Mouse (Mus musculus): ENCODE measurements around the gene Edem2. TPM values are rescaled to one million over a fixed set of nuclear protein-coding genes. Genes with fewer than 3 reads are reported as not detected.

Gene Edem2
- polyA plus RNA-seq, 1 experiment from 2014 or later, result 47.1 TPM

DNA sequence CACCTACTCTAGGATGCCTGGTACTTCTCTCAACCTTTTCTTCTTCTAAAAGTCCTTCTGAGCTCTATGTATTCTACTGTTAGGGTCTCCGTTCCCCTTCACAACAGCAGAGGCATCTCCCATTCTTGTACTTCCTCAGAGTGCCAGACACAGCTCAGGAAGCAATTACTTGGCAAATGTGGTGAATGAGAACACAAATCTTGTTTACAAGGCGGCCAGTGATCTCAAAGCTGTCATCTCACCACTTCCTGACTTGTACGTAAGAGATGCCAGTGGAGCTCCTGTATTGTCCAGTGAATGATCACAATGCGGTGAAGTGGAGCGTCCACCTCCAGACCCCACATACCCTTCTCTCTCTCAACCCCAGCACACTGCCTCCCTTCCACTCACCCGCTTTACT is 4.7 kb downstream of the Edem2 start:
- DNase-seq (ENCODE audit: low spot score), result no peak
- Histone ChIP-seq H3K27ac (ENCODE audit: low read depth) (no peak overlapping the region), H3K36me3 (ENCODE audit: control insufficient read depth, insufficient read depth, low read length) (0 out of 2 replicates have a peak, but pooled peaks cover 3% of the 10 kb centered on the region), H3K4me3 (ENCODE audit: low read depth, low read length) (no peak overlapping the region), H3K4me2 (ENCODE audit: low read length) (no peak overlapping the region), H3K27me3 (replicated peaks; ENCODE audit: control insufficient read depth, insufficient read depth, low read length) (no peaks in the 10 kb centered on the region), H3K9me3 (ENCODE audit: control insufficient read depth, low read length) (no peaks in the 10 kb centered on the region), H3K4me1 (replicated peaks; ENCODE audit: control insufficient read depth, insufficient read depth, low read length) (no peaks in the 10 kb centered on the region; the same call in 1 of the 2 replicates), H3K9ac (ENCODE audit: low read length) (no peak overlapping the region)
- 81% methylated on average over 6 of the region's 6 CpGs for WGBS
- no peak for ATAC-seq (replicated peaks; ENCODE audit: low FRiP score, low TSS enrichment, low read depth)

DNA sequence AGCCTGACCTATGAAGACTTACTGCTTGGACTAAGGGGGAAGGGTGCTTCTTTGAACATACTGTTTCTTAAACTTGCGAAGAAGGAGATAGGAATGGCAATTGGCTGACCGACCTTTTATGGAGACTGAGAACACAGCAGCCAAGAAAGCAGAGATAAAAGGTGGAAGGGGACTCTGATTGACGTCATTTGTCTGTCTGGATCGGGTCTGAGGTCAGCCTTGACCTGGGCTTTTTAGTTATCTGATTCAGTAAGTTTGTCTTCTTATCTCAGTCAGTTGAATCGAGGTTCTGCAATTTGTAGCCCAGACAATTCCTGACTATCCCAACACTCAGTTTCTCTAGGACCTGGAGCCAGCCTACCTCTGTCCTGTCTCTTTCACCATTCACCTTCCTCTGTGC is 5.2 kb downstream of the Edem2 start:
- DNase-seq (ENCODE audit: low spot score) (no peak), ATAC-seq (replicated peaks; ENCODE audit: low FRiP score, low TSS enrichment, low read depth) (no peak)
- WGBS, result 55% methylated on average over 5 of the region's 5 CpGs

DNA sequence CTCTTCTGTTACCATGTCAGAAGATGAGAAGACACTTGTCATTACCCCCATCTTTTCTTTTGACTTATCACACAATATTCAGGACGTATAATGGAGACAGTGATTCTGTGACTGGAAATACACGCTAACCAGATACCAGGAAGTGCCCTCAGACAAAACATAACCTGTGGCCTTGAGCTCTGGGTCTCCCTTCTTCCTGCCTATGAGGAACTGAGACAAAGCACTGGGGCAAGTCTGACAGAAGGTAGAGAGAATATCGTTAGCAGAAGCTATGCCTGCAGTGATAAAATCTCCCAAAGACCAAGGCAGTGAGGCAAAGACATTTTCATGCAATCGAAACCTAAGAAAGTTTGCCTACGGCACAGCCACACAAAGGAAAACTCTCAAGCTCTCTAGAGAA is 8.7 kb downstream of the Edem2 start:
- DNase-seq (ENCODE audit: low spot score) (no peak), ATAC-seq (replicated peaks; ENCODE audit: low FRiP score, low TSS enrichment, low read depth) (no peak)
- Histone ChIP-seq H3K4me3 (ENCODE audit: low read depth, low read length) (no peak overlapping the region), H3K36me3 (ENCODE audit: control insufficient read depth, insufficient read depth, low read length) (peaks cover 11% of the 10 kb centered on the region; the same call in 1 of the 2 replicates), H3K27ac (ENCODE audit: low read depth) (no peak overlapping the region), H3K27me3 (replicated peaks; ENCODE audit: control insufficient read depth, insufficient read depth, low read length) (no peaks in the 10 kb centered on the region), H3K9me3 (ENCODE audit: control insufficient read depth, low read length) (no peaks in the 10 kb centered on the region), H3K9ac (ENCODE audit: low read length) (no peak overlapping the region), H3K4me1 (replicated peaks; ENCODE audit: control insufficient read depth, insufficient read depth, low read length) (no peaks in the 10 kb centered on the region), H3K4me2 (ENCODE audit: low read length) (no peak overlapping the region)
- 82% methylated on average over 5 of the region's 5 CpGs for WGBS

More for the DNA sequence above, 5.2 kb downstream of the Edem2 start:
- H3K4me2 ChIP-seq (ENCODE audit: low read length), result no peak overlapping the region
- no peak overlapping the region for H3K27ac ChIP-seq (ENCODE audit: low read depth)
- 0 out of 2 replicates have a peak, but pooled peaks cover 3% of the 10 kb centered on the region for H3K36me3 ChIP-seq (ENCODE audit: control insufficient read depth, insufficient read depth, low read length)
- H3K4me1 ChIP-seq (replicated peaks; ENCODE audit: control insufficient read depth, insufficient read depth, low read length), result no peaks in the 10 kb centered on the region; the same call in 1 of the 2 replicates
- H3K4me3 ChIP-seq (ENCODE audit: low read depth, low read length), result no peak overlapping the region
- H3K9me3 ChIP-seq (ENCODE audit: control insufficient read depth, low read length), result no peaks in the 10 kb centered on the region
- H3K9ac ChIP-seq (ENCODE audit: low read length), result no peak overlapping the region
- H3K27me3 ChIP-seq (replicated peaks; ENCODE audit: control insufficient read depth, insufficient read depth, low read length), result no peaks in the 10 kb centered on the region

DNA sequence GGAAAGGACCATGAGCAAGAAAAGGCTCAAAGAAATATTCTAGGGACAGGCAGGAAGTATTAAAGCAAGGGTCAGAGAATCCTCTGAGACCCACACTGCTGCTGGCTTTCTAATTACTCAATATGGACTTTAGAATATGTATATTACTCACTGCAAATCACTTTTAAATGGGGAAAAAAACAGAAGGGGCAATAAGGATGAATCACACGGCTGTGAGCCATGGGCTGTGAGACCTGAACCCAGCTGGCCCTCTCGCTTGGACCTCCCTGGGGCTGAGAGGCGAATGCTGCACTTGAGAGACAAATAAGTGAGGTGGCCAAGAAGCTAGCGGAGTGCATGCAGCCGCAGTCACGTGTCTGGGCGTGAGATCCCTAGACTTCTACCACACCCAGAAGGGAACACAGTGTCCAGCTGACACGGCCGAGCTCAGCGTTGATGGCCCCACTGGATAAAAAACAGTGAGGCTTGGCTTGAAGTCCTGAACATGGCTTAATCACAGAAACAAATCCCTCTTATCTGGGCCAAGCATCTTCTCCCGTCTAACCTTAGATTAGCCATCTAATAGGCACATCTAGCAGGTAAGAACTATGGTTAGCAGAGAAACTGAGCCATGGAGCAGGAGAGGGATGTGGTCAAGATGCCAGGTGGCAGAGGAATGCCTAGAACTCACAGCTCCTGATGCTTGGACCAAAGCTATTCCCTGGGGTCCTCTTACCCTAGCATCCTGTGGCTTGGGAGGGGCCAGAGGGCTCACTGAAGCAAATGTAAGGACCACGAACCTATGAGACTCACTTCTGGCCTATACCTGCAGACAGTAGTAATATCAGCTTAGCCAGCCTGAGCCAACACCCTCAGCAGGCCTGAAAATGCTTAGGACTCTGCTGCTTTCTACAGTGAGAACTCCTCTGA is 11.9 kb downstream of the Edem2 start:
- no peaks in the 10 kb centered on the region for H3K9me3 ChIP-seq (ENCODE audit: control insufficient read depth, low read length)
- no peak overlapping the region for H3K27ac ChIP-seq (ENCODE audit: low read depth)
- ATAC-seq (replicated peaks; ENCODE audit: low FRiP score, low TSS enrichment, low read depth), result no peak
- DNase-seq (ENCODE audit: low spot score), result no peak
- H3K4me3 ChIP-seq (ENCODE audit: low read depth, low read length), result no peak overlapping the region
- 87% methylated on average over 12 of the region's 12 CpGs for WGBS
- H3K9ac ChIP-seq (ENCODE audit: low read length), result no peak overlapping the region
- H3K4me1 ChIP-seq (replicated peaks; ENCODE audit: control insufficient read depth, insufficient read depth, low read length), result no peaks in the 10 kb centered on the region
- H3K4me2 ChIP-seq (ENCODE audit: low read length), result no peak overlapping the region
- H3K27me3 ChIP-seq (replicated peaks; ENCODE audit: control insufficient read depth, insufficient read depth, low read length), result no peaks in the 10 kb centered on the region
- peaks cover 22% of the 10 kb centered on the region for H3K36me3 ChIP-seq (ENCODE audit: control insufficient read depth, insufficient read depth, low read length)

DNA sequence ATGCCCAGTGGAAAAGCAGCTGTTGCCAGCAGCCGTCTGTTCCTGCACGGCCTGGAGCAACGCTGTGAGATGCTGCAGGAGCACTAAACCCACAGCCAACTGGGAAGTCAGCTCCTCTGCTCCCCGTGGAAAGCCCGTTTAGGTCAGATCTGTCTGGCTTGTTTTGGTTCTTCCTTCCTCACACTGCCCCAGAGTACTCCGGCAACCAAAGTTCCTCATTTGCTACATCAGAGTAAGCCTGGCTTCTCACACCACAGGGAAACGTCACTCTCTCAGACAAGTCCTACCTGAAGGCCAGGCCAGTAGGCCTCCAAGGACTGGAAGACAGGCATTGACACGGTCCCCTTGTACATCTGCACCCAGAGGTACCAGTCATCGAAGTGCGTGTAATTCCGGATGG is 18.7 kb downstream of the Edem2 start:
- Histone ChIP-seq H3K27ac (ENCODE audit: low read depth) (no peak overlapping the region), H3K27me3 (replicated peaks; ENCODE audit: control insufficient read depth, insufficient read depth, low read length) (no peaks in the 10 kb centered on the region), H3K9me3 (ENCODE audit: control insufficient read depth, low read length) (no peaks in the 10 kb centered on the region), H3K4me2 (ENCODE audit: low read length) (no peak overlapping the region), H3K4me3 (ENCODE audit: low read depth, low read length) (no peak overlapping the region), H3K36me3 (ENCODE audit: control insufficient read depth, insufficient read depth, low read length) (peaks cover 40% of the 10 kb centered on the region), H3K4me1 (replicated peaks; ENCODE audit: control insufficient read depth, insufficient read depth, low read length) (no peaks in the 10 kb centered on the region), H3K9ac (ENCODE audit: low read length) (no peak overlapping the region)
- DNase-seq (ENCODE audit: low spot score) (no peak), ATAC-seq (replicated peaks; ENCODE audit: low FRiP score, low TSS enrichment, low read depth) (no peak)
- WGBS, result 86% methylated on average over 11 of the region's 11 CpGs

DNA sequence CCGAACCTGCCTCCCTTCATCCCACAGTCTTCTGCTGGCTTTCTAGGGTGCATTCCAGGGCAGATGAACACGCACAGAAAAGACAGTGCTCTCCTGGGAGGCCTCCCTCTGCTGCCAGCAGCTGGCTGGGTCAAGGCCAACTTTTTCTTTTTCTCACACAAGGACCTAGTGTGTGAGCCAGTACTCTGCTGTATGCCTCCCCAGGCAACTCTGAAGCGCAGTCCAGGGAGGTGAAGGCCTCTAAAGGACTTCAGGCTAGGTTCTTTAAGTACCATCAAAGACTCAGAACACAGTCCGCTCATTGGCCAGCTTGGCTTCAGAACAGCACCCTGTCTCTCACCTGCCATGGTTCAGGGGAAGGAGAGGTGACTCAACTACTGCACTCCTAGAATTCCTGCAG is 22.0 kb downstream of the Edem2 start:
- Histone ChIP-seq H3K36me3 (ENCODE audit: control insufficient read depth, insufficient read depth, low read length) (peaks cover 38% of the 10 kb centered on the region), H3K4me2 (ENCODE audit: low read length) (no peak overlapping the region), H3K27ac (ENCODE audit: low read depth) (no peak overlapping the region), H3K9ac (ENCODE audit: low read length) (no peak overlapping the region), H3K4me1 (replicated peaks; ENCODE audit: control insufficient read depth, insufficient read depth, low read length) (no peaks in the 10 kb centered on the region), H3K9me3 (ENCODE audit: control insufficient read depth, low read length) (no peaks in the 10 kb centered on the region), H3K27me3 (replicated peaks; ENCODE audit: control insufficient read depth, insufficient read depth, low read length) (no peaks in the 10 kb centered on the region), H3K4me3 (ENCODE audit: low read depth, low read length) (no peak overlapping the region)
- 77% methylated on average over 4 of the region's 4 CpGs for WGBS
- ATAC-seq (replicated peaks; ENCODE audit: low FRiP score, low TSS enrichment, low read depth) (no peak), DNase-seq (ENCODE audit: low spot score) (no peak)

DNA sequence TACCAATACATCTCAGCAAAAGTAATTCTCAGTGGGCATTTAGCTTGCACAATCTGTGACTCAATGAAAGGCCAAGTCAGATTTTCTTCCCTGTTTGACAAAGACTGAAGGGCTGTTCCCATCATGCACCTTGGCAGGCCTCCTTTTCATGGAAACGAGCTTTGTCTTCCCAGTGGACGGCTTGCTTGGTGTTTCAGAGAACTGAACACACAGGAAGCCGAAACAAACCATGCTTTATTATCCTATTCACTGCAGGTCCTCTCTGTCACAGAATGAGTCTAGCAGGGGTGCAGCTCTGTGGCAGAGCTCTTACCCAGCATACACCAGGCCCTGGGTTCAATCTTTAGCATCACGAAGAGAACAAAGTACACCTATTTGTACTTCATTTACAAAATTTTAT is 25.6 kb downstream of the Edem2 start:
- Histone ChIP-seq H3K27ac (ENCODE audit: low read depth) (no peak overlapping the region), H3K27me3 (replicated peaks; ENCODE audit: control insufficient read depth, insufficient read depth, low read length) (no peaks in the 10 kb centered on the region), H3K9ac (ENCODE audit: low read length) (no peak overlapping the region), H3K4me3 (ENCODE audit: low read depth, low read length) (no peak overlapping the region), H3K4me1 (replicated peaks; ENCODE audit: control insufficient read depth, insufficient read depth, low read length) (no peaks in the 10 kb centered on the region), H3K36me3 (ENCODE audit: control insufficient read depth, insufficient read depth, low read length) (peaks cover 23% of the 10 kb centered on the region; the same call in 1 of the 2 replicates), H3K4me2 (ENCODE audit: low read length) (no peak overlapping the region), H3K9me3 (ENCODE audit: control insufficient read depth, low read length) (no peaks in the 10 kb centered on the region)
- DNase-seq (ENCODE audit: low spot score) (no peak), ATAC-seq (replicated peaks; ENCODE audit: low FRiP score, low TSS enrichment, low read depth) (no peak)
- 67% methylated on average over 4 of the region's 4 CpGs for WGBS

DNA sequence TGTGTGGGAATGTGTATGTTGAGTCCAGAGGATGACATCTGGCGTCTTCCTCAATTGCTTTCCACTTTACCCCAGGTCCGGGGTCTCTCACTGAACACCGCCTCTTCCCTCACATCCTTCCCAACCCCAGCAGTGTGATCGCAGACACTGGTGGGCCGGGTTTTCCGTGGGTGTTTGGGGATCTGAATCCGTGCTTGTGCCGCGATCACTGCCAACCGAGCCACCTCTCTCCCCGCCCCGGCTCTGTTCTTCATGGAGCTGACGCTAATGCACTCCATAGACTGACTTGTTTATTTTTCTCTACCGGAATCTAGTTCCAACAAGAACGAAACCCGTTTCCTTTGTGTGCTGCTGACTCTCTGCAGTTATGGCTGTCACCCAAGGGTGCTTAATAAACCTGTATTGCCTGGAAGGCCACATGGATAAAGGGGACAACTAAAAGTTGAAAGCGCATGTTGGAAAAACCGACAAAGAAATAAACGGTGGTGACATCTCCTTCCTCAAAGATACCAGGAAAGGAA is 27.8 kb downstream of the Edem2 start:
- ATAC-seq (replicated peaks; ENCODE audit: low FRiP score, low TSS enrichment, low read depth), result no peak
- H3K4me3 ChIP-seq (ENCODE audit: low read depth, low read length), result no peak overlapping the region
- no peak overlapping the region for H3K27ac ChIP-seq (ENCODE audit: low read depth)

More for the DNA sequence above, 27.8 kb downstream of the Edem2 start:
- no peak overlapping the region for H3K9ac ChIP-seq (ENCODE audit: low read length)
- DNase-seq (ENCODE audit: low spot score), result no peak
- H3K27me3 ChIP-seq (replicated peaks; ENCODE audit: control insufficient read depth, insufficient read depth, low read length), result no peaks in the 10 kb centered on the region
- no peaks in the 10 kb centered on the region for H3K4me1 ChIP-seq (replicated peaks; ENCODE audit: control insufficient read depth, insufficient read depth, low read length)
- H3K9me3 ChIP-seq (ENCODE audit: control insufficient read depth, low read length), result no peaks in the 10 kb centered on the region
- H3K36me3 ChIP-seq (ENCODE audit: control insufficient read depth, insufficient read depth, low read length), result peaks cover 14% of the 10 kb centered on the region; the same call in 1 of the 2 replicates
- 79% methylated on average over 19 of the region's 19 CpGs for WGBS
- no peak overlapping the region for H3K4me2 ChIP-seq (ENCODE audit: low read length)
